Mouse (Mus musculus) lung, postnatal 0 days (tissue): ENCODE results near the gene Lsm5.

Experiments
- CTCF ChIP-seq: IDR thresholded peaks from 2 replicates; pipeline ENCODE4 v1.5.1; 2016; ENCODE audit warnings: antibody characterized with exemption, mild to moderate bottlenecking
- EP300 ChIP-seq: IDR thresholded peaks from 2 replicates; pipeline ENCODE4 v1.6.1; 2016; ENCODE audit warnings: antibody characterized with exemption, mild to moderate bottlenecking, control low read depth

DNA sequence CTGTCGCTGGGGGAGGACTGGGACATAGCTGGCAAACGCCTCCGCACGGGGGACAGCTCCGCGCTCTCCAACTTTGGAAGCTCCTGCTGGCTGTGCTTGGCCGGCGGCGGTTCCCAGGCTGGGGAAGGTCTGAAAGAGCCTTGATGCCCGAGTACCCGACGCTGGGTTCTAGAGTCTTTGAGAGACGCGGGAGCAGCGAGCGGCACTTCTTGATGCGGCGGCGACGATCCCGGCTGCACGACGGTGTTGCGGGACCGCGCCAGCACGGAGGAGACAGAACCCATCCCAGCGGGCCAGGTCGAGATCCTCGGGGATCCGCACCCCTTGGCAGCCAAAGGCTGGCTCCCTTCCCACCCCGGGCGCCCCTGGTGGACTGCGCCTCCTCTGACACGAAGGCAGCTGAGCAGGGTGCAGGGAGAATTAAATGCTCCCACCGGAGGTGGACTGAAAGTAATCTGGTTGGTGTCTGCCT lies 52.4 kb downstream of the Lsm5 start:
- TF ChIP-seq CTCF (peak; percentile 49), EP300 (no peak)
